Mouse (Mus musculus): ENCODE data around the gene Slc24a3. TPM values are rescaled to one million over a fixed set of nuclear protein-coding genes. Genes with fewer than 3 reads are reported as not detected.
A peak's percentile ranks its signal among the peaks of the same experiment; 100 is the strongest.

The Slc24a3 gene
- total RNA-seq, 2 experiments from 2014 or later: 2.2 to 2.6 TPM

GRCm38 (mm10) chr2:145546071-145546470 lies 378.5 kb downstream of the Slc24a3 start:
- DNase-seq: no peak

- no peak for DNase-seq
Measured at GRCm38 (mm10) chr2:145554722-145555252, 387.2 kb downstream of the Slc24a3 start.

DNA sequence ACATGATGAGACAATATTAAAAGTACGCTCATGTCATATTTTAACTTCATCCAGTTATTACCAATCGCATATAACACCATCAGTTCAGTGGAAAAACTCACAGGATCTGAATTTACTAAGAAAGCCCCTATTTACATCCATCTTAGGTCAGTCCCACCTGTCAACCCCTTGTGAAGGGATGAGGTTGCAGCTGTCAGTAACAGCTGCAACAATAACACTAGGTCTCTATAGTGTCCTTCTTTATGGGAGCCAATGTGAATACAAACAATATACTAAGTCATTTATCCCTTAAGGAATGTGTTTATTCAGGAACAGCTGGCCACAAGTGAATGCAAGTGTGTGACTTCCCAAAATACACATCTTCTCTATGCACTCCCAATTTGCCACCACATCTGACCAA lies 388.2 kb downstream of the Slc24a3 start:
- no peak for DNase-seq

- DNase-seq: no peak
Measured at GRCm38 (mm10) chr2:145557361-145557931, 389.9 kb downstream of the Slc24a3 start.

GRCm38 (mm10) chr2:145562493-145562892 lies 394.9 kb downstream of the Slc24a3 start:
- DNase-seq: no peak

DNA sequence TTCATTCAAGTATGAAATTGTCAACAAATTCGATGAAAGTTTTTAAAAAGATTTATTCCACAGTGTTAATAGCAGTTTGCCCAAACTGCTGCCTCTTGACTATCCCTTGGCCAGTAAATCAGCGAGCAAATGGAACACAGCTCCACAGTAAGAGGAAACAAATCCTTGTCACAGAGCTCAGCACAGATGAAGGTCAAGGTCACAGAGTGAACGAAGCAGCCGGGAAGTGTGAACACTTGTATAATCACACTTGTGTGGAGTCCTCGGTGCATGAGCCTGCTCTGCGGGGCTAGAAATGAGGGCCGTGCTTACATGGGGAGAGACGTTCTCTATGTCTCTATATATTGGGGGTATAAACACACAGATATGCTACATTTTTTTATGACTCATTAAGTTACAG lies 397.0 kb downstream of the Slc24a3 start:
- DNase-seq: no peak

DNA sequence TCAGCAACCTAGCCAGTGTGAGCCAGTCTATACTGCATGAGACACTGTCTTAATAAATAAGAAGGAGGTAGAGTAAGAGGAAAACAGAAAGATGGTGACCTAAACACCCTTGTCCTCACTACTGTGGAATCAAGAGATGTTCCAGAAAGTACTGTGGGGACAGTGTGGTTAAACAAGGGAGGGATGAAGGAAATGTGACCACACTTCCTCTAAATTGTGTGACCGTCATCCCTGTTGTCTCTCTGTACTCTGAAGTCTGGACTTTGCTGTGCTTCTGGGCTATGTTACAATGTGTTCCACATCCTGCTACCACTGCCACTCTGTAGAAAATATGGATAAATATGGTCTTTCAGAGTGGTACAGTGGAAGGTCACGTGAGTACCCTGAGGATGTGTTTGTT lies 399.4 kb downstream of the Slc24a3 start:
- no peak for DNase-seq

DNA sequence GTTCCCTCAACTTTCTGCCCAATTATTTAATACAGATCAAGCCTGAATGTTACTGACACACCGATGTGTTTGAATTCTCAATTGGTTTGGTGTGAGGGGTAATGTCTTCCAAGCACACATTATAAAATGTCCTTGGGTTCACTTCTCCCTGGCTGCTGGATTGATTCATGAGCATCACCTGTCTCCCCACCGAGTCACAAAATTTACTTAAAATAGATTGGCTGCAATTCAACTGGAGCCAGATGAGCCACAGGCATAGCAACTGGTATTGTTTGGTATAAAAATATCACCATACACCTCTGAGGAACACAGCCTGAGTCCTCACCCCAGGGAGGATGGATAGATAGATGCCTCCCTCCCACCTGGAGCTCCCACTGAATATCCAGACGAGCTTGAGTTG lies 404.4 kb downstream of the Slc24a3 start:
- no peak for DNase-seq

GRCm38 (mm10) chr2:145574148-145574547 lies 406.6 kb downstream of the Slc24a3 start:
- no peak for DNase-seq

DNA sequence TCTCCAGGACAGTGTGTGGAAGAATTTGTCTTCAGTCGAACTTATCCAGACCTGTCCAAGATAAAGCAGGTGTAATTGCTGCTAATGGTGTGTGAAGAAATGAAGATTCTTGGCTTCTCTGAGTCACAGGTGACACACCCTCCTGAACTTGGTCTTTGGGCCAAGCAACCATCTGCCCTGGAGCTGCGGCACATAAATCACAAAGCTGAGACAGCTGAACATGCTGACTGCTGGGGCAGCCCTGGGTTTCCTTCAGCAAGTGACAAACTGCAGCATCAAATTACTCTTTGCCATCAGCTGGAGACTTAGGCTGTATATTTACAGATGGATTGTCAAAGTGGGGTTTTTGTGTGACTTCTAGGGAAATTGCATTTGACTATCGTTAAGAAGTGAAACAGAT lies 415.5 kb downstream of the Slc24a3 start:
- DNase-seq: peak; percentile 36

DNA sequence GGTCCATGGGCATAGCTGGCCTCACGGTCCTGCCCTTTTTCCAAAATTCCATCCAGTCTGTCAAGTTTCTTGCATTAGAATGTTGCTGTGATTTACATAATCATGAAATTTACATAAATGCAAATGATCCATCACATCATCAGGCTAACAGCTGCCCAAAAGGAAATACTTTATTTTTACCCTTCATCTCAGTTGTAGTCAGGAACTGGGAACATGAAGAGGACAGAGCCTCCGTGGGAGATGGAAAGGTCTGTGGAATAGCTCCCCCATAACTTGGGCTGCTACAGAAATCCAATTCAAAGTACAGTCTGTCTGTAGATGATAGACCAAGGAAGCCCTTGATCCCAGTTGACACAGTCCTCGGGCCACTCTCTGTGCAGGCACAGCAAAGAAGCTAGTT lies 417.9 kb downstream of the Slc24a3 start:
- DNase-seq: no peak

GRCm38 (mm10) chr2:145588009-145588737 lies 420.6 kb downstream of the Slc24a3 start:
- no peak for DNase-seq

DNA sequence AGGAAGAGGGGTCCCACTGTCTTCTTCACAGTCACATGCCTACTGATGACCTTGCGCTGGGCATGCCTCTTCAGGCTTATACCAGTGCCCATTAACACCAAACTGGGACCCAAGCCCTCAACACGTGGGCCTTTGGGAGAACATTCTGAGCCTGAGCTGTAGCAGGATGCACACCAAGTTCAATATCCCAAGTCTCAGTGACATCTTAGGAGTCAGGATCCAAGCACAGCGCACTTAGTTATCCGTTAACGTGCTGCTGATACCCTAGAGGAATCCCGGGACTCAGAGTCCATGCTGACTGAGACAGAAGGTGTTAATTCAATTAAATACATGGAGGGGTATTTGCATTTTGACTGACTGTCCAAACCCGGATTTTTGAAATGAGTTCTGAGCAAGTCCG lies 424.3 kb downstream of the Slc24a3 start:
- no peak for DNase-seq

DNA sequence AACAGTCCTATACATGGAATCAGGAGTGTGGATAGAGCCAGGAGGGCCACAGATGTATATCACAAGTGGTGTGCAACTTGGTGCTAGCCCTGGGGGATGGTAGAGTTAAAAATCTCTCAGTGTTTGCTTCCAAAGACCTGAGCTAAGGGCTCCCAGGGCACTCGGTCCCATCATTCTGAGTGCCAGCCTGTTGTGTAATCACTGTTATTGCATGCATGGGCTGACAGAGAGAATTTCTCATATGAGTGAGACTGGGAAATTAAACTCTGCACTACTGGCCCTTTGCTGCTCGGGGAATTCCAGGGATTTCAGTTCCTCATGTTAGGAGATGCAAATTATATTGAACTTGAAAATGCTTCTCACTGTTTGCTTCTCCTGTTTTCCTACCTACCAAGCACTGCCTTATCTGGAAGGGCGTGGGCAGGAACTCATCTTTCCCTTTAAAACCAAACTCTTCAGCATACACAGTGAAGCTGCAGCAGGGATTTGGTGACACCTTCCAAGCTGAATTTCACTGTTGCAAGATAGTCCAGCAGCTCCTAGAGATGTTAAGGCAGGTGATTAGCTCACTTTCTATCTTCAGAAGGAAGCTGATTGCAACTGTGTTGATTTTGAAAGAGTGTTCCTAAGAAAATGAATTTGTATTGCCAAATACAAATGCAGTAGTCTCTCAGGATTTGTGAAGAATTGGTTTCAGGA lies 426.2 kb downstream of the Slc24a3 start:
- no peak for DNase-seq

- DNase-seq: no peak
Measured at GRCm38 (mm10) chr2:145597866-145598265, 430.3 kb downstream of the Slc24a3 start.

GRCm38 (mm10) chr2:145607844-145608243 lies 440.3 kb downstream of the Slc24a3 start:
- no peak for DNase-seq

DNA sequence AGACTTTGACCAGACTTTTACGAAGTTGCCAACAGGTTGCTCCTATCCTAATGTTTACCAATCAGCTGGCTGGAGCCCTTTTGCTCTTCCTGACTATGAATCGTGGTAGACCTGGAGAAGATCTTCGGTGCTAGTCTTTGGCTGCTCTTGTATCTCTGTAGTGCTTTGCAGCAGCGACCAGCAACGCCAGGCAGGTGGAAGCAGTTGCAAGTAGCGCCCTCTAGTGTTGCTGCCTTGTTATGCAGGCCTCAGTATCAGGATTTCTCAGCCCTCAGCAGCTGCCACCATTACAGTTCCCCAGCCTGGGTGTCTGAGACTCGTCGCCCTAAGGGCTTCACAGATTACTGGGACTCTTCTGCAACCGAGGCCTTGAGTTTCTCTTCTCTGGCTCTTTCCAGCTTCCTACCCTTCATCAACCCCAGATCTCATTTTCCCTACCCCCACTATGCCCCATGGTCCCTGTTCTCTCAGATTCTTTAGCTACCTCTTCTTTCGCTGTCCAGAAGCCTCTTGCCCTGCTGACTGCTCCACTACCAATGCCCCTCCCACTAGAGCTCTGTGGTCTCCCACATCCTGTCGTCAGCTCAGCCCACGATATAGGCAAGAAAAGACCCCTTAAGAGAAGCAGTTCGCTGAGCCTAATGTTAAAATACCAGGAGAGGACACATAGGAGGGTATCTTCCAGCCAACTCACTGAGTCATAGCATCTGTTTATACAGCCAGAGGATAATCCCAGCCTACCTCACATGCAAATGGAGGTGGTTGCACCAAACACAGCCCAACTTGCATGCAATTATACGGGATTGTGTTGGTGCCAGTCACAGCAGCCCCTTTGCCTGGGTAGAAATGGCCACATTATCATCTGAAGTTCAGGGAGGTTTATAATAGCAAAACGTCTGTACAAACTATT lies 443.5 kb downstream of the Slc24a3 start:
- DNase-seq: no peak

DNA sequence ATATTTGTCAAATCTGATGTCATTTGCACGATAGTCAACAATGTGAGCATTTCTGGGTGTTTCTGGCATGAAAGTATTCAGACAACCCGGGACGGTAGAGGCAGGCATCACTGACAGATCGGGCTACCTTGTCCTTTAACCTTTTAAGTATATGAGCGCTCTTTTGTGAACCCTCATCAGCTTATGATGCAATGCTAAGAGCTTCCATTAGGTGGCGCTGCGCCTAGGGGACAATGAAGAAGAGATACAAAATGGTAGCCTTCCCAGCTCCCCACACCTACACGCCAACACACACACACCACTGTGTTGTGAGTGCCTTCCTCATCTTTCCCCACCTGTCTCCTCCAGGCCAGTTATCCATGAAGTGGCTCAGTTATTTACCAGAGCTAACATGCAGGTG lies 445.4 kb downstream of the Slc24a3 start:
- DNase-seq: no peak

GRCm38 (mm10) chr2:145613705-145614104 lies 446.2 kb downstream of the Slc24a3 start:
- no peak for DNase-seq

- DNase-seq: no peak
Measured at GRCm38 (mm10) chr2:145619688-145620087, 452.1 kb downstream of the Slc24a3 start.

- DNase-seq: no peak
Measured at GRCm38 (mm10) chr2:145620709-145621108, 453.2 kb downstream of the Slc24a3 start.

GRCm38 (mm10) chr2:145621119-145621518 lies 453.6 kb downstream of the Slc24a3 start:
- DNase-seq: no peak

All from gastrocnemius, postnatal 25 days (tissue).